Mouse (Mus musculus) hindbrain, embryonic 11.5 days (tissue): ENCODE results near the gene Lsamp. TPM values are rescaled to one million over a fixed set of nuclear protein-coding genes. Genes with fewer than 3 reads are reported as not detected.
A peak's percentile ranks its signal among the peaks of the same experiment; 100 is the strongest.

Source experiments
- ATAC-seq: fragments of 200-750 bp; cut with Nextera tagmentation; 2 replicates; pipeline ENCODE4 v1.8.0; 2017; ENCODE audit warnings: mild to moderate bottlenecking, moderate TSS enrichment, moderate library complexity; ENCODE audit not compliant: low FRiP score
- DNase-seq: peaks from one replicate; pipeline ENCODE4 v3.0.0-alpha.2; 2015; ENCODE audit warnings: low spot score
- H3K27ac ChIP-seq: fragments of 300-500 bp; sonication (generic); 2 replicates; pipeline ENCODE4 v1.5.1; 2014; ENCODE audit warnings: mild to moderate bottlenecking, low read depth, low read length
- H3K27me3 ChIP-seq: fragments of 300-500 bp; sonication (generic); 2 replicates; pipeline ENCODE4 v1.6.1; 2014; ENCODE audit warnings: mild to moderate bottlenecking, low read length, moderate library complexity, mixed read lengths; ENCODE audit not compliant: control insufficient read depth, insufficient read depth
- H3K36me3 ChIP-seq: fragments of 300-500 bp; sonication (generic); 2 replicates; pipeline ENCODE4 v1.6.1; 2014; ENCODE audit warnings: mild to moderate bottlenecking, low read length, moderate library complexity, mixed read lengths; ENCODE audit not compliant: control insufficient read depth, insufficient read depth
- H3K4me1 ChIP-seq: fragments of 300-500 bp; sonication (generic); replicated peaks from 2 replicates; pipeline ENCODE4 v1.6.1; 2014; ENCODE audit warnings: low read length, mixed read lengths; ENCODE audit not compliant: control insufficient read depth, insufficient read depth
- H3K4me2 ChIP-seq: fragments of 300-500 bp; sonication (generic); replicated peaks from 2 replicates; pipeline ENCODE4 v1.6.1; 2014; ENCODE audit warnings: mild to moderate bottlenecking, low read depth, low read length
- H3K4me3 ChIP-seq: fragments of 300-500 bp; sonication (generic); 2 replicates; pipeline ENCODE4 v1.5.1; 2014; ENCODE audit warnings: low read depth, low read length
- H3K9ac ChIP-seq: fragments of 300-500 bp; sonication (generic); 2 replicates; pipeline ENCODE4 v1.6.1; 2014; ENCODE audit warnings: low read depth, low read length
- H3K9me3 ChIP-seq: fragments of 300-500 bp; sonication (generic); 2 replicates; pipeline ENCODE4 v1.6.1; 2016; ENCODE audit warnings: low read length; ENCODE audit not compliant: control insufficient read depth
- WGBS: fragments of 180-500 bp; shearing (Covaris S2); extraction: QIAGEN DNeasy Blood & Tissue Kit; methylation state at CpG from one replicate; pipeline ENCODE4 v1.1.7; 2014; 5-methylcytosine and 5-hydroxymethylcytosine counted together
- polyA plus RNA-seq: library from polyadenylated mRNA; unstranded; fragments of >200 nt; fragmentation: Nextera tagmentation; extraction: Ambion mirVana; gene quantifications from 2 replicates; pipeline ENCODE4 v1.2.1, GENCODE M21; 2014

The Lsamp gene
- polyA plus RNA-seq, 1 experiment from 2014 or later, result 16.3 TPM

DNA sequence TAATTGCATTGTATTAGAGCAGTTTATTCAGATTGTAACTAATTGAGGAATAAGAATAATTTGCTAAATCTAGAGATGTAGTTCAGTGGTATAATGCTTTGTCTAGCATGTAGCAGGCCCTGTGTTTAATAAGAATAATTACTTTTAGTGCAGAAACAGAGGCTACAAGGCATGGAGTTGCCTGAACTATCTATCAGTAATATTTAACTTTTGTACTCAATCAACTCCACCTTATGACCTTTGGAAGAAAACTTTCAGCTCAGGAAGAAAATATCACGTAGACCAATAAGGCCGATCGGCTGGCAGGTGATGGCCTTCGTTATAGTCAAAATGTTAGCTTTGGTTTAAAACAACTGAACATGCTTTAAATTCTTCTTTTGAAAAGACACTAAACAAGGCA lies 946.4 kb downstream of the Lsamp start:
- Histone ChIP-seq H3K27ac (no peak overlapping the region), H3K9ac (no peak overlapping the region), H3K36me3 (no peaks in the 10 kb centered on the region), H3K27me3 (no peaks in the 10 kb centered on the region), H3K4me2 (no peak overlapping the region), H3K4me1 (no peaks in the 10 kb centered on the region), H3K4me3 (no peak overlapping the region), H3K9me3 (no peaks in the 10 kb centered on the region)
- 95% methylated on average over 4 of the region's 4 CpGs for WGBS
- no peak for ATAC-seq
- no peak for DNase-seq

DNA sequence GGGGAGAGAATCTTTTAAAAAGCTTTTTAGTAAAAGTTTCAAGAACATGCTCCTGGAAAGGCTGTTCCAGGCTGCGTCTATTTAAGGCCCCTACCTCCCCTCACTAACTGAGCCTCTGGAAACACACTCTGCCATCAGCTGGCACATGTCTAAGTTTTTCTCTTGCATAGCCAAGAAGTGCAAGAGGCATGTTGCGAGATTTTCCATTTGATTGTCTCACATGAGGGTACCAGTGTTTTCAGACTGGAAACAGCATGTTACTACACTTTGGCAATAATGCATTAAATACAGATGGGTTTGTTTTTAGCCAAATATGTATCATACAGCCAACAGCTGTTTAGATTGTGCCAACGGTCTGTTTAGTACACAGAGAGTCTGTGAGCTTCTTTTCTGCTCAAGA lies 958.1 kb downstream of the Lsamp start:
- no peaks in the 10 kb centered on the region for H3K36me3 ChIP-seq
- no peaks in the 10 kb centered on the region for H3K27me3 ChIP-seq
- no peaks in the 10 kb centered on the region for H3K9me3 ChIP-seq
- ATAC-seq, result no peak
- H3K27ac ChIP-seq, result no peak overlapping the region
- WGBS, result 94% methylated on average over 3 of the region's 3 CpGs
- no peak overlapping the region for H3K4me2 ChIP-seq
- no peak for DNase-seq
- H3K4me1 ChIP-seq, result no peaks in the 10 kb centered on the region
- no peak overlapping the region for H3K4me3 ChIP-seq
- H3K9ac ChIP-seq, result no peak overlapping the region

DNA sequence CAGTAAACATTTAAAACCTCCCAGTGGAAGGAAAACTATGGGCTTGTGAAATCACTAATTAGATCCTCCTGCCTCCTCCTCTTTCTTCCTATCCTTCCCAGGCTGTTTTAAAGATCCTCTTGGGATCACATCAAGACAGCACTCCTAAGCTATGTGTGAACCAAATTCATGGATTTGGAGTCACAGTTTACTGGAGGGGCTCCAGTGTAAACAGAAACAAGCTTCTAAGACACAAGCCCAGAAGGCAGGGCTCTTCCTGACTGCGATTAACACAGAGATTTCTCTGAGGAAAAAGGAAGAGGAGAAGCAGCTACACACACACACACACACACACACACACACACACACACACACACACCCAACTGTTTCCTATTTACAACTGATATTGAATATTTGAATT lies 961.7 kb downstream of the Lsamp start:
- H3K27ac ChIP-seq, result no peak overlapping the region
- H3K4me2 ChIP-seq, result no peak overlapping the region
- no peak for DNase-seq
- H3K27me3 ChIP-seq, result no peaks in the 10 kb centered on the region
- no peak overlapping the region for H3K9ac ChIP-seq
- no peaks in the 10 kb centered on the region for H3K4me1 ChIP-seq
- no peak for ATAC-seq
- H3K9me3 ChIP-seq, result no peaks in the 10 kb centered on the region
- H3K4me3 ChIP-seq, result no peak overlapping the region
- no peaks in the 10 kb centered on the region for H3K36me3 ChIP-seq
- WGBS, result 81% methylated on average over 1 of the region's 1 CpGs

DNA sequence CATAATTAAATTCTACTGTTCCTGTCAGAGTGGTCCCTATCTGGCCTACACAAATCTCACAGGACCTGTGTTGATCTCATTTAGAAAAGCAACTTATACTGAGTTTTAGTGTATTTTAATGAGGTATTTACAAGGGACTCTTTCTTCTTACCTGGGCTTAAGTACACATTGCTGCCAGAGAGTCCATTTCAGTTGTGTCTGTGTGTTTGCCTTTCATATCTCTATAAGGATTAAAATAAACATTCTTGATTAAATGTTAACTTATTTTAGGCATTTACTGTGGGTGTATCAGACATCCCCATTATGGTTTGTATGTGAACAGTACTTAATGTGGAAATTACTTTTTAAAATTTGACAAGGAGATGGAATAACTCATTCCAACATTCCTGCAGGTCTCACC lies 963.9 kb downstream of the Lsamp start:
- no peak for ATAC-seq
- no peak for DNase-seq

DNA sequence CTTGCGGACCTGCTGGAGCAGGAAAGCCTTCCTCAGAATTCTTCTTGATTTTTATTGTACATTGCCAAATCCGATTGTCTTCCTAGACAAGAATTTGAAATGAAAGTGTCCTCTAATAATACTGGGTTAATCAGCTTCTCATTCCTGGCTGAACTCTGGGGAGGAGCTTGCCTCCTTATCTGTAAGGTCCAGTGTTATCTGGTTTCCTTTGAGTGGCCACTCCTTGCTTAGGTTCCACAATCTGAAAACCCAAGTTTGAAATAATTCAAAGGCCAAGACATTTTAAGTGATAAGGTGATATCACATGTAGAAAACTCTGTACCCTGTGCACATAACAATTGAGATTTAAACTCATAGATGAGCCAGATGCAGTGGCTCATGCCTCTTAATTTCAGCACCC lies 975.0 kb downstream of the Lsamp start:
- Histone ChIP-seq H3K27me3 (no peaks in the 10 kb centered on the region), H3K4me3 (no peak overlapping the region), H3K9ac (no peak overlapping the region), H3K36me3 (no peaks in the 10 kb centered on the region), H3K4me2 (no peak overlapping the region), H3K9me3 (no peaks in the 10 kb centered on the region), H3K27ac (no peak overlapping the region), H3K4me1 (no peaks in the 10 kb centered on the region)
- no peak for DNase-seq
- ATAC-seq, result no peak
- 79% methylated on average over 2 of the region's 2 CpGs for WGBS

More for the DNA sequence above, 963.9 kb downstream of the Lsamp start:
- Histone ChIP-seq H3K27ac (no peak overlapping the region), H3K36me3 (no peaks in the 10 kb centered on the region), H3K4me1 (no peaks in the 10 kb centered on the region), H3K4me2 (no peak overlapping the region), H3K27me3 (no peaks in the 10 kb centered on the region), H3K9ac (no peak overlapping the region), H3K9me3 (no peaks in the 10 kb centered on the region), H3K4me3 (no peak overlapping the region)

DNA sequence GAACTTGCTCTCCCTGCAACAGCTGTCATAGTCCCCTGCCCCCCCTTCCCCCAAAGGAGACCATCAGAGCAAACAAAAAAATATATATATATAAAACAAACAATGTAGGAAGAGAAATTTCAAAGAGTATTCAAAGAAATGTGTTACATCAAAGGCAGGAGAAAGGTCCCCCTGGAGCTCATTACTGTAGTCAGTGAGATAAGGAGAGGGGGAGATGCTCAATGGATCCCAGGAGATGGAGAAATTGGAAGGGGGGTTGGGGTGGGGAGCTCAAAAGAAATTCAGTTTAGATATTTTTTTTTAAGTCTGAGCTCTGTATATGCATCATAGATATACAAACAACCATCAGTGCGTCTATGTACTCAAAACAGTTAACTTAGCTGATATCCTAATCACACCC lies 976.4 kb downstream of the Lsamp start:
- Histone ChIP-seq H3K4me2 (no peak overlapping the region), H3K4me1 (no peaks in the 10 kb centered on the region), H3K9ac (no peak overlapping the region), H3K9me3 (no peaks in the 10 kb centered on the region), H3K27me3 (no peaks in the 10 kb centered on the region), H3K36me3 (no peaks in the 10 kb centered on the region), H3K27ac (no peak overlapping the region), H3K4me3 (no peak overlapping the region)
- 88% methylated on average over 1 of the region's 1 CpGs for WGBS
- ATAC-seq, result no peak
- DNase-seq, result no peak

DNA sequence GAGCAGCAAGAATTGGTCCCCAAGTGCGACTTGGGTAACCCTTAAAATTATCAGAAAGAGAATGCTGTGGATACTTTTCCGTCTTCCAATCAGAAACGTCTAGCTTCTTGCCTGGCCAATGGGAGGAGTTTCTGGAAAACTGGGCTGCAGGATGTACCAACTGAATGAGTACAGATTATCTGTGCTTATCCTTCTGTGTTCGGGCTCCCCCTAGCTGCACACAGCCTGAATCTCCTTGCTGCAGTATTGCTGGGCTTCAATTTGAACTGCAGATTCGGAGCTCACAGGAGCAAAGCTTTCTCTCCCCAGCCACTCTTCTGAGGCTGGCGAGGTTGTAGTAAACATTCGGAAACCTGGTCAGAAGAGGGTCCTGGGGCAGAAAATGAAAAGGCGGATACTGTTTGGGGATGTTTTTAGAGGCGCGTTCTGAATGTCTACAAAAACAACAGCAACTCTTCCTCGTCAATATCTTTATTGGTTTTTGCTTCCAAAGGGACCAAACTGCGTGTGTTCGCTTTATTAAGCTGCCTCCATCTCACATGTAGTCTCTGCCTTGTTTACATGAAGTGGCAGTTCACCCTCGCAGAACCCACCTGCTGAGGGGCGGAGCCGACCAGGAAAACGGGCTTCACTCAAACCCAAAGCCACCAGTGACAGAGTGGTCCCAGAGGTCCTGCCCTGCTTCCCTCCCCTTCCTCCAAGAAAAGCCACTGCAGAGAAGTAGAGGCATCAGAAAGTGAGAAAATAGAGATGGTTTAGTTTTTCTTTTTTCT lies 984.1 kb downstream of the Lsamp start:
- ATAC-seq, result peak; percentile 98
- Histone ChIP-seq H3K9ac (no peak overlapping the region), H3K9me3 (no peaks in the 10 kb centered on the region), H3K4me3 (no peak overlapping the region), H3K4me2 (peak overlapping the region; percentile 31), H3K36me3 (no peaks in the 10 kb centered on the region), H3K27ac (no peak overlapping the region), H3K27me3 (no peaks in the 10 kb centered on the region), H3K4me1 (no peaks in the 10 kb centered on the region)
- WGBS, result 23% methylated on average over 17 of the region's 17 CpGs
- DNase-seq, result peak; percentile 84

DNA sequence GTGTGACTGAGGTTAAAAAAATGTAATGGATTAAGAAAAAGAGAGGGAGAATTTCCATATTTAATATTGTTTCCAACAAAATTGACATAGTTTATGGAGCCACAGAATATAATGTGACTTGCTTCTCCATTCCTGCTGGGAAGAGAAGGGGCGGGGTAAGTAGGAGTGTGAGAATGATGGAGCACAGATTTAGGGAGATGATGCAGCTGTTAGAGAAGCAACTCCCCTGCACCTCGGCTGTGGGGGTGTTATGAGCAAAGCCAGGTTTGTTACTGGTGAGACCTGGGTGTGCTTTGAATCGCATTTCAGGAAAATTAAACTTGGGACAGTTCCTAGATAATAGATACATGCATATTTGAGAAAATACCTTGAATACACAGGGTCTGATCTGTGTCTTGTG lies 987.2 kb downstream of the Lsamp start:
- Histone ChIP-seq H3K9ac (no peak overlapping the region), H3K4me3 (no peak overlapping the region), H3K4me1 (no peaks in the 10 kb centered on the region), H3K27me3 (no peaks in the 10 kb centered on the region), H3K36me3 (no peaks in the 10 kb centered on the region), H3K9me3 (no peaks in the 10 kb centered on the region), H3K27ac (no peak overlapping the region), H3K4me2 (no peak overlapping the region)
- WGBS, result 82% methylated on average over 3 of the region's 3 CpGs
- ATAC-seq (no peak), DNase-seq (no peak)

DNA sequence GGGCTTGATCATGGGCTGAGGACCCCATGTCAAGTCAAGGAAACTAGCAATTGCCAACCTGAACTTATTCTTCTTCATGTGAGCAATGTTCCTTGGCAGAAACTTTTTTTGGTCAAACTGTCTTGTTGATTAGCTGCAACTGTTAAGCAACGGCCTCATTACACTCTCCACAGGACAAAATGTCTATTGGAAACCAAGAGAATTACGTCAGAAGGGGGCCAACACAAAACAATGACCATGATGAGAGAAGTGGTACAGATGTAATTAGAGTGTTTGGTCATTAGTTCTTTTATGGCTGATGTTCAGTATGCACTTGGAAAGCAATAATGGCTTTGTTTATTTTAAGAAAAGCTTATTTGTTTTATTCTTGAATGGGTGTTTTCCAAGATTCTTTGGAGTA lies 989.9 kb downstream of the Lsamp start:
- Histone ChIP-seq H3K27ac (no peak overlapping the region), H3K4me2 (no peak overlapping the region), H3K36me3 (no peaks in the 10 kb centered on the region), H3K9ac (no peak overlapping the region), H3K27me3 (no peaks in the 10 kb centered on the region), H3K4me3 (no peak overlapping the region), H3K4me1 (no peaks in the 10 kb centered on the region), H3K9me3 (no peaks in the 10 kb centered on the region)
- no peak for ATAC-seq
- 70% methylated on average over 2 of the region's 2 CpGs for WGBS
- no peak for DNase-seq
